Mouse (Mus musculus) heart, postnatal 0 days (tissue): ENCODE data around the gene Tmprss2. TPM values are rescaled to one million over a fixed set of nuclear protein-coding genes. Genes with fewer than 3 reads are reported as not detected.
A peak's percentile ranks its signal among the peaks of the same experiment; 100 is the strongest.

Experiments
- ATAC-seq: fragments of 200-750 bp; cut with Nextera tagmentation; 2 replicates; pipeline ENCODE4 v1.8.0; 2017; ENCODE audit warnings: low read depth, moderate number of reproducible peaks, moderate library complexity; ENCODE audit not compliant: insufficient read depth
- DNase-seq: peaks from one replicate; pipeline ENCODE4 v3.0.0-alpha.2; 2016; ENCODE audit warnings: low spot score
- H3K27ac ChIP-seq: fragments of 300-500 bp; sonication (generic); 2 replicates; pipeline ENCODE4 v1.5.1; 2014; ENCODE audit warnings: low read depth, mild to moderate bottlenecking
- H3K27me3 ChIP-seq: fragments of 300-500 bp; sonication (generic); 2 replicates; pipeline ENCODE4 v1.6.1; 2014; ENCODE audit warnings: low read length, mixed read lengths; ENCODE audit not compliant: control insufficient read depth, insufficient read depth
- H3K36me3 ChIP-seq: fragments of 300-500 bp; sonication (generic); replicated peaks from 2 replicates; pipeline ENCODE4 v1.6.1; 2014; ENCODE audit warnings: low read length, mixed read lengths; ENCODE audit not compliant: control insufficient read depth, insufficient read depth
- H3K4me1 ChIP-seq: fragments of 300-500 bp; sonication (generic); 2 replicates; pipeline ENCODE4 v1.6.1; 2014; ENCODE audit warnings: antibody characterized with exemption; ENCODE audit not compliant: control insufficient read depth, insufficient read depth
- H3K4me2 ChIP-seq: fragments of 300-500 bp; sonication (generic); 2 replicates; pipeline ENCODE4 v1.6.1; 2014; ENCODE audit warnings: low read depth, mild to moderate bottlenecking, low read length, moderate library complexity
- H3K4me3 ChIP-seq: fragments of 300-500 bp; sonication (generic); 2 replicates; pipeline ENCODE4 v1.5.1; 2014; ENCODE audit warnings: low read depth, low read length
- H3K9ac ChIP-seq: fragments of 300-500 bp; sonication (generic); replicated peaks from 2 replicates; pipeline ENCODE4 v1.6.1; 2014; ENCODE audit warnings: low read depth, low read length, mixed read lengths
- H3K9me3 ChIP-seq: fragments of 300-500 bp; sonication (generic); replicated peaks from 2 replicates; pipeline ENCODE4 v1.6.1; 2016; ENCODE audit warnings: low read length; ENCODE audit not compliant: control insufficient read depth
- CTCF ChIP-seq: IDR thresholded peaks from 2 replicates; pipeline ENCODE4 v1.5.1; 2016; ENCODE audit warnings: antibody characterized with exemption, control low read depth, low read depth
- EP300 ChIP-seq: IDR thresholded peaks from 2 replicates; pipeline ENCODE4 v1.6.1; 2016; ENCODE audit warnings: antibody characterized with exemption, low read depth
- WGBS: fragments of 180-500 bp; shearing (Covaris S2); extraction: QIAGEN DNeasy Blood & Tissue Kit; methylation state at CpG from one replicate; pipeline ENCODE4 v1.1.7; 2014; 5-methylcytosine and 5-hydroxymethylcytosine counted together
- polyA plus RNA-seq: library from polyadenylated mRNA; unstranded; fragments of >200 nt; fragmentation: Nextera tagmentation; extraction: Ambion mirVana; gene quantifications from 2 replicates; pipeline ENCODE4 v1.2.1, GENCODE M21; 2015
- total RNA-seq: library from RNA; depleted of rRNA; stranded (reverse); fragments of >200 nt; gene quantifications from 2 replicates; pipeline ENCODE4 v1.2.3, GENCODE M21; 2014; ENCODE audit warnings: low replicate concordance

Tmprss2 gene
- total and polyA plus RNA-seq, 2 experiments from 2014 or later = 0.11 to 7.1 TPM

- Histone ChIP-seq H3K9me3 (no peaks in the 10 kb centered on the region), H3K4me2 (no peak overlapping the region), H3K4me1 (no peaks in the 10 kb centered on the region), H3K36me3 (no peaks in the 10 kb centered on the region), H3K27me3 (no peaks in the 10 kb centered on the region), H3K27ac (no peak overlapping the region), H3K4me3 (no peak overlapping the region), H3K9ac (no peak overlapping the region)
- no peak for ATAC-seq
- WGBS = 32% methylated on average over 1 of the region's 1 CpGs
- TF ChIP-seq CTCF (no peak), EP300 (no peak)
- DNase-seq = no peak
These were observed 41.6 kb downstream of the Tmprss2 start for GRCm38 (mm10) chr16:97569426-97569825.

GRCm38 (mm10) chr16:97568662-97569061, 42.3 kb downstream of the Tmprss2 start:
- DNase-seq (no peak), ATAC-seq (no peak)
- H3K27ac ChIP-seq = no peak overlapping the region
- no peaks in the 10 kb centered on the region for H3K4me1 ChIP-seq
- H3K36me3 ChIP-seq = no peaks in the 10 kb centered on the region
- WGBS = 58% methylated on average over 9 of the region's 9 CpGs
- H3K27me3 ChIP-seq = no peaks in the 10 kb centered on the region
- TF ChIP-seq EP300 (no peak), CTCF (peak; percentile 27; the same call in 1 of the 2 replicates)
- no peak overlapping the region for H3K4me2 ChIP-seq
- no peak overlapping the region for H3K4me3 ChIP-seq
- H3K9ac ChIP-seq = no peak overlapping the region
- no peaks in the 10 kb centered on the region for H3K9me3 ChIP-seq

- no peak for DNase-seq
- Histone ChIP-seq H3K4me2 (no peak overlapping the region), H3K4me1 (no peaks in the 10 kb centered on the region), H3K27ac (no peak overlapping the region), H3K27me3 (no peaks in the 10 kb centered on the region), H3K9me3 (peaks cover 8% of the 10 kb centered on the region; the same call in 1 of the 2 replicates), H3K36me3 (peaks cover 30% of the 10 kb centered on the region), H3K9ac (no peak overlapping the region), H3K4me3 (no peak overlapping the region)
- TF ChIP-seq CTCF = no peak
- no peak for TF ChIP-seq EP300
- 75% methylated on average over 4 of the region's 4 CpGs for WGBS
- ATAC-seq = no peak
These were observed 66.7 kb downstream of the Tmprss2 start for GRCm38 (mm10) chr16:97544340-97544739.

- Histone ChIP-seq H3K4me2 (peak overlapping the region; percentile 68), H3K4me1 (peaks cover 31% of the 10 kb centered on the region), H3K4me3 (peak overlapping the region; percentile 45), H3K27me3 (no peaks in the 10 kb centered on the region), H3K36me3 (peaks cover 12% of the 10 kb centered on the region), H3K9ac (peak overlapping the region; percentile 59), H3K27ac (peak overlapping the region; percentile 99), H3K9me3 (peaks cover 8% of the 10 kb centered on the region; the same call in 1 of the 2 replicates)
- DNase-seq = no peak
- WGBS = 37% methylated on average over 1 of the region's 1 CpGs
- ATAC-seq = no peak
- no peak for TF ChIP-seq EP300
- TF ChIP-seq CTCF = no peak
These were observed 74.1 kb downstream of the Tmprss2 start for GRCm38 (mm10) chr16:97536859-97537258.

- Histone ChIP-seq H3K27ac (peak overlapping the region; percentile 99), H3K36me3 (peaks cover 6% of the 10 kb centered on the region; the same call in 1 of the 2 replicates), H3K27me3 (no peaks in the 10 kb centered on the region), H3K9me3 (no peaks in the 10 kb centered on the region), H3K9ac (peak overlapping the region; percentile 59), H3K4me2 (peak overlapping the region; percentile 68), H3K4me3 (peak overlapping the region; percentile 45), H3K4me1 (peaks cover 31% of the 10 kb centered on the region)
- 5% methylated on average over 3 of the region's 3 CpGs for WGBS
- ATAC-seq = peak; percentile 80
- peak; percentile 78 for DNase-seq
- TF ChIP-seq EP300 = no peak
- no peak for TF ChIP-seq CTCF
These were observed 75.1 kb downstream of the Tmprss2 start for GRCm38 (mm10) chr16:97535808-97536413.
